Mouse (Mus musculus): ENCODE results near the gene Hist2h2be.
"Not testable (repeated sequence)": the region's sequence is repeated elsewhere in the genome, so short reads cannot be mapped to it uniquely, and the experiment has no call there.

Hist2h2be gene

GRCm38 (mm10) chr3:96238954-96239793 lies 18.3 kb downstream of the Hist2h2be start, which contains the start of gene Hist2h3c2:
TSS of gene Hist2h3c2 (minus strand) at chr3:96239127.
- DNase-seq (ENCODE audit: low spot score), result not testable (repeated sequence)

DNA sequence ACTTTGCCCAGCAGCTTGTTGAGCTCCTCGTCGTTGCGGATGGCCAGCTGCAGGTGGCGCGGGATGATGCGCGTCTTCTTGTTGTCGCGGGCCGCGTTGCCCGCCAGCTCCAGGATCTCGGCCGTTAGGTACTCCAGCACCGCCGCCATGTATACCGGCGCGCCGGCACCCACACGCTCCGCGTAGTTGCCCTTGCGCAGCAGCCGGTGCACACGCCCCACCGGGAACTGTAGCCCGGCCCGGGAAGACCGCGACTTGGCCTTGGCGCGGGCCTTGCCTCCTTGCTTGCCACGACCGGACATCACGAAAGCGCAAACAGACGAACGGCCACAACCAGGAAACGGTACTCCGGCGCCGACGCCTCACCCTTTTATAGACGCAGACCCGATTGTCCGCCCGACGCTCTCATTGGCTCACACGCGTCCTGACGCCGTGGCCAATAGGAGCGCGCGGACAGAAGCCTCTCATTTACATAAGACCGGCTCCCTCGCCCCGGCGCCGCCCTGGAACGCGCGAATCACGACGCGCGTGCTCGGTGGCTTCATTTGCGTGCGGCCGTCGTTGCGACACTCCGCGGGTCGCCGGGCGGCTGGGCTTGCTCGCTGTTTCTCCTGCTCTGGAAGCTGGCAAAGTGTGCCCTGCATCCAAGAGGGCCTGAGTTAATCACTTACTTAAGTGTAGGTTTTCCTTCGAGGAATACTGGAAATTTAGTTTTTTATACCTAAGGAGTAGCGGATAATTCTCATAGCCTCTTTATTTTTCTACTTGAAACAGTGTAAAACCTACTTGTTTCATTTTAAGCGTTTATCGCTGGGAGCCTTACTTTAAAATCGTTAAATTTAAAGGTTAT lies 19.3 kb downstream of the Hist2h2be start, which contains the start of gene Hist2h2aa2:
Gene Hist2h2aa2 (minus strand): TSS at position 328 of the 850 bp plus-strand sequence.
- DNase-seq (ENCODE audit: low spot score), result peak; percentile 85

DNA sequence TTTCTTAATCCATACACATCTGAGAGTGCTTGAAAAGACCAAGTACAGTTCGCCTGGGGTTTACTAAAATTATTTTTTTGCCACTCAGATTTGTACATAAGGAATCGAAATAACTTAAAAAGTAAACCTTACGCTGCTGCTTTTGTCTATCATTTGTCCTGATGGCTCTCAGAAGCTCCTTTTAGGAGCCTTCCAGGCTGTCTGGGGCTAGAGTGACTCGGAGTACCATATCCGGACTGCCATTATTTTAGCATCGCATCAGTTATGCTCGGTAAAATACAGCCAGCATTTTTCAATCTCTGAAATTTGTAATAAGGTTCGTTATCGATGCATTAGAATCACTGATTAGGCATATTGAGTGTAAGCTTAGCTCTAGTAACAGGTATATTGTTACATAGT lies 19.9 kb downstream of the Hist2h2be start:
- DNase-seq (ENCODE audit: low spot score), result no peak

DNA sequence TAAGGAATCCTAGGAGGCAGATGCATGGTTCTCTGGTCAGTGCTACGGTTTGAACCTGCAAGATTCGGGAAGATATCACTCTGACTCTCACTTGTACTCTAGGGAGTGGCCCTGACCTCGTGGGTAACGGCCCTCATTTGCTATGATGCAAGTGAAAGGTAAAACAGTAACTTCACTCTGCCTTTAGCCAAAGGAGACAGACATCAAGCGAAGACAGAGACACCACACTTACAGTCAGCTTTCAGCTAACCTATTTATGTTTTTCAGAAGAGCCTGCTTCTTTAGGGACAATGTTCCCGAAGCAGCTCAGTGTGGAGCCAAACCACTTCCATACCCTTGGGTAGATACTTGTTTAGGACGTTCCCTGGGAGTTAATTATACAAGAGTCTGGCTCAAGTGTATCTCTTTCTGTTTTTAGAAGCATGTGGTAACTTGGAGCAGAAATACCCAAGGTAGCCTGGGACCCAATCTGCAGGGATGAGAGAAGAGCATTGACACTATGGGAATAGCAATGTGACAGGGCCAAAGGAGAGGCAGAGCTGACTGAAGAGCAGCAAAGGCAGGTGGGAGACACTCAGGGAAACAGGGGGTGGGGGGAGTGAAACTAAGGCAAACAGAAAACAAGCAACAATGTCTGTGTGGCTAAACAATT lies 23.1 kb downstream of the Hist2h2be start:
- no peak for DNase-seq (ENCODE audit: low spot score)

DNA sequence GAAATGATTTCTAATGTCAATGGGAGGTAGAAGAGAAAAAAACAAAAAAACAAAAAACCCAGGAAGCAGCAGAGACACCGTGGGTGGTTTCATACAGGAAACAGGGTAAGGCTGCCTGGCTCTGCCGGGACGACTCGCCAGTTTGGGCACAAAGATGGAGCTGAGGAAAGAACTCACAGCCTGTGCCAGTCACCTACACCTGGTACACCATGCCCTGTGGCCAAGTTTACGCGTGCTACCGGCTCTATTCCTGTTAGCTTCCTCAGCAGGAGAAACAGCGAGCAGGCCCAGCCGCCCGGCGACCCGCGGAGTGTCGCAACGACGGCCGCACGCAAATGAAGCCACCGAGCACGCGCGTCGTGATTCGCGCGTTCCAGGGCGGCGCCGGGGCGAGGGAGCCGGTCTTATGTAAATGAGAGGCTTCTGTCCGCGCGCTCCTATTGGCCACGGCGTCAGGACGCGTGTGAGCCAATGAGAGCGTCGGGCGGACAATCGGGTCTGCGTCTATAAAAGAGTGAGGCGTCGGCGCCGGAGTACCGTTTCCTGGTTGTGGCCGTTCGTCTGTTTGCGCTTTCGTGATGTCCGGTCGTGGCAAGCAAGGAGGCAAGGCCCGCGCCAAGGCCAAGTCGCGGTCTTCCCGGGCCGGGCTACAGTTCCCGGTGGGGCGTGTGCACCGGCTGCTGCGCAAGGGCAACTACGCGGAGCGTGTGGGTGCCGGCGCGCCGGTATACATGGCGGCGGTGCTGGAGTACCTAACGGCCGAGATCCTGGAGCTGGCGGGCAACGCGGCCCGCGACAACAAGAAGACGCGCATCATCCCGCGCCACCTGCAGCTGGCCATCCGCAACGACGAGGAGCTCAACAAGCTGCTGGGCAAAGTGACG lies 24.3 kb downstream of the Hist2h2be start, which contains the start of gene Hist2h2aa1:
Gene Hist2h2aa1 (plus strand): TSS at position 495 of the 884 bp plus-strand sequence.
- DNase-seq (ENCODE audit: low spot score), result peak; percentile 80

GRCm38 (mm10) chr3:96246018-96246417 lies 25.1 kb downstream of the Hist2h2be start:
- DNase-seq (ENCODE audit: low spot score), result not testable (repeated sequence)

DNA sequence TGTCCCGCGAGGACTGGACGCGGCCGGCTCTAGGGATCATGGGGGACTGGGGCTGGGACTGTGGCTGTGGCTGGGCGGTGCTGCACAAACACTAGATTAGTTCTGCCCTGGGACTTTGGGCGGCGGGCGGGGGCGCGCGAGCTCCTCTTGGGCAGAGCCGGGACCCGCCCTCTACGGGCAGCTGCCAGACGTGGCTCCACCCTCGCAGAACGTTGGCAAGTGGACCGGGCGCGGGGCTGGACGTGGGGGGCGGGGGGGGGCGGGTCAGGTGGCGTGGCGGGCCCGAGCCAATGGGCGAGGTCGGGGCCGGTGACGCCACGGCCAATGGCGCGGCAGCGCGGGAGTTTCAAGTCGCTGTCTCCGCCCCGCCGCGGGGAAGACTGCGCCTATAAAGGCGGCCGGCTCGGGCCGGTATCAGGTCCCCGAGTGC lies 25.5 kb downstream of the Hist2h2be start, which contains the start of gene Hist2h3c1:
Gene Hist2h3c1 (plus strand): TSS at position 259 of the 430 bp plus-strand sequence.
- DNase-seq (ENCODE audit: low spot score), result not testable (repeated sequence)

- no peak for DNase-seq (ENCODE audit: low spot score)
Observed at GRCm38 (mm10) chr3:96247356-96248140, 26.6 kb downstream of the Hist2h2be start.

GRCm38 (mm10) chr3:96248141-96249033 lies 27.5 kb downstream of the Hist2h2be start:
- DNase-seq (ENCODE audit: low spot score), result no peak

DNA sequence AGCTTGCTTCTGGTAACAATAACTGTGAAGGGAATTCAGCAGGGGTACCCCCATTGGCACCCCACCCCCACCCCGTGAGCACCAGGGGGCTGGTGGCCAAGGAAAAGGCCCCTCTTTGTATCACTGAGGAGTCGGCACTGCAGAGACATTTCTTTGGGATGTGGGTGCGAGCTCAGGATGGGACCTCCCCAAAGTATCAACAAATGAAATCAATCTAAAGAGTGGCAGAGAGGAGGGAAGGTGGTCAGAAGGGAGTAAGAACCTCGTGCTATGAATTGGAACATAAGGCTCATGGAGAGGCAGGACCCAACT lies 28.1 kb downstream of the Hist2h2be start:
- no peak for DNase-seq (ENCODE audit: low spot score)

GRCm38 (mm10) chr3:96250890-96251289 lies 30.0 kb downstream of the Hist2h2be start:
- DNase-seq (ENCODE audit: low spot score), result no peak

GRCm38 (mm10) chr3:96251787-96252186 lies 30.9 kb downstream of the Hist2h2be start:
- no peak for DNase-seq (ENCODE audit: low spot score)

- DNase-seq (ENCODE audit: low spot score), result no peak
Observed at GRCm38 (mm10) chr3:96254683-96255355, 33.9 kb downstream of the Hist2h2be start.

DNA sequence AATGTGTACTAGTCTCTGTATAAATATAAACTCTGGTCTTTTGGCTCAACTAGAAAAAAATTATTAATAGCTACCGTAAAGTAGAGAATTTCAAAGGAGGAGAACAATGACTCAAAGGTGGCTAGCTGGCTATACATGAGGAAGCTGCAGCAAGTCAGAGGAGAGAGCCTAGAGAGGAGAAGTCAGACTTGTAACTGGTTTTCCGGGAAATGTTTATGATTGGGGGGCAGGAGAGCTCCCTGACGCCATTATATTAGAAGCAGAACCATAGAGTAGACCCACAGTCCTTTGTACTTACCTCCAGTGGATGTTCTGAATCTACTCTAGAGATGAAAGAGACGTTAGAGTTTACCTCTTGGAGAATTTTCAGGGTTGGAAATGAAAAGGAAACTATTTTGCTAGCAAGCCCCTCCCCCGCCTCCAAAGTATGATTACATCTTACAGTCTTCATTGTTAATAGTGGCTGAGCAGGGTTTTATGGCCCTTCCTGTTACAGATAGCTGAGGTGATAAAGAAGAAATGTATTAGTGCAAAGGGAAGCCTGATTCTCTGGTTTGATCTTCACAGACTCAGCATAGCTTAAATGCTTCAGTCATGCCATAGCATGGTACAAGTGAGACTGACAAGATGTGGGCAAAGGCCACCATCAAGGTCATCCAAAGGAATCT lies 35.1 kb downstream of the Hist2h2be start:
- DNase-seq (ENCODE audit: low spot score), result no peak

DNA sequence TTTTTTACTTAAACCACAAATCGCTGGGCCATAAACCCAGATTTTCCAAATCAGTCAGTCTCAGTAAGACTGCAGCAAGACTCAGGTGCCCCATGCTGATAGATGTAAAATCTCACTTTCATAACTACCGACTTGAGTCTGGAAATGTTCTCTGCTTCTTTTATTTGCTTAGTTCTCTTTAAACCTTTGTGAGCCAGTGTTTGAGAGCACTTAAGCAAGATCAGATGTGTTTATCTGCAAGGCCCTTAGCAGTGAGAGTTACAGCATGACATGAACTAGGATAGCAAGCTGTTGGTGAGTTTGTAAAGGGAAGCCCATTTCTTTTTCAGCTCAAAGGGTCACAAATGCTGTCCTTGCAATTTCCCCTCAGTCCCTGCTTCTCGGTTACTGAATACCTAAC lies 36.3 kb downstream of the Hist2h2be start:
- no peak for DNase-seq (ENCODE audit: low spot score)

DNA sequence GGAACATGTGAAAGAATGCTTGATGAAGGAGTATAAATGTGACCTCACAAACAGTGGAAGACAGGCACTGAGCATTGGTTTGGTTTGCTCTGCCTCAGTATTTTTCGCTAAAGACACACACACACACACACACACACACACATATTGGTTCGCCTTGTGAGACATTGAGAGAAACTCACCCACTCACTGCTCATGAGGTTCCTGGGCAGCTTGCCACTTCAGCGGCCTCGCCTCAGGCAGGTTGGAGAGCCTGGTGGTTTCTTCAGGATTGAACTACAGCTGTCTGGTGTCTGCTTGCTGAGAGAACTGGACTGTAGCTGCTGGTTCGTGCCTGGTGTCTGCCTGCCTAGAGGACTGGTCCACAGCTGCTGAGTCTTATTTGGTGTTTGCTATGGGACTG lies 39.3 kb downstream of the Hist2h2be start:
- DNase-seq (ENCODE audit: low spot score), result no peak

DNA sequence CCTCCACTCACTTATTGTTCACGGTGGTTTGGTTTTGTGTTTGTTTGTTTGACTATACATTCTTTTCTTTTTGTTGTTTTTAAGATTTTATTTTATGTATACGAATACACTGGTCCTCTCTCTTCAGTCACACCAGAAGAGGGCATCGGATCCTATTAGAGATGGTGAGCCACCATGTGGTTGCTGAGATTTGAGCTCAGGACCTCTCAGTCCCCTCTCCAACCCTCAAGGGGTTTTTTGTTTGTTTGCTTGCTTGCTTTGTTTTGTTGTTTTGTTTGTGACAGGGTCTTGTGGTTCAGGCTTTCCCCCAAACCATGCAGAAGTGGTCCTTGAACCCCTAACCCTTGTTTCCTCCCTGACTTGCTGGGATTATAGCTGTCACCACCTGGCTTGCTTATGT lies 40.7 kb downstream of the Hist2h2be start:
- DNase-seq (ENCODE audit: low spot score), result no peak

GRCm38 (mm10) chr3:96262216-96262875 lies 41.4 kb downstream of the Hist2h2be start:
- peak; percentile 81 for DNase-seq (ENCODE audit: low spot score)

All from left cerebral cortex, adult 11 months (tissue).